Mouse (Mus musculus): ENCODE measurements around the gene Ccdc73.

GRCm38 (mm10) chr2:105021836-105022235 is 154.2 kb downstream of the Ccdc73 start:
- TF ChIP-seq POLR2A (IDR thresholded peaks at IDR 0.05; ENCODE audit: borderline replicate concordance, extremely low read depth, low read depth, low read length) (no peak), CTCF (IDR thresholded peaks at IDR 0.05; ENCODE audit: insufficient read depth, low read length) (no peak)
